Mouse (Mus musculus) neural tube, embryonic 13.5 days (tissue): Measurements from ENCODE around the gene Itgb2. TPM values are rescaled to one million over a fixed set of nuclear protein-coding genes. Genes with fewer than 3 reads are reported as not detected.
A peak's percentile ranks its signal among the peaks of the same experiment; 100 is the strongest.

Source experiments
- ATAC-seq: fragments of 200-750 bp; cut with Nextera tagmentation; 2 replicates; pipeline ENCODE4 v1.8.0; 2017; ENCODE audit warnings: low read depth, mild to moderate bottlenecking, moderate TSS enrichment, moderate library complexity
- H3K27ac ChIP-seq: fragments of 300-500 bp; sonication (generic); replicated peaks from 2 replicates; pipeline ENCODE4 v1.5.1; 2015; ENCODE audit warnings: moderate library complexity, mild to moderate bottlenecking, inconsistent platforms
- H3K27me3 ChIP-seq: fragments of 300-500 bp; sonication (generic); 2 replicates; pipeline ENCODE4 v1.6.1; 2015; ENCODE audit warnings: mild to moderate bottlenecking, inconsistent platforms
- H3K36me3 ChIP-seq: fragments of 300-500 bp; sonication (generic); 2 replicates; pipeline ENCODE4 v1.6.1; 2015; ENCODE audit warnings: mild to moderate bottlenecking, inconsistent platforms
- H3K4me1 ChIP-seq: fragments of 300-500 bp; sonication (generic); replicated peaks from 2 replicates; pipeline ENCODE4 v1.6.1; 2015; ENCODE audit warnings: inconsistent platforms
- H3K4me2 ChIP-seq: fragments of 300-500 bp; sonication (generic); 2 replicates; pipeline ENCODE4 v1.6.1; 2015; ENCODE audit warnings: inconsistent platforms, mild to moderate bottlenecking, moderate library complexity
- H3K4me3 ChIP-seq: fragments of 300-500 bp; sonication (generic); 2 replicates; pipeline ENCODE4 v1.5.1; 2015; ENCODE audit warnings: mild to moderate bottlenecking, inconsistent platforms
- H3K9ac ChIP-seq: fragments of 300-500 bp; sonication (generic); 2 replicates; pipeline ENCODE4 v1.6.1; 2015; ENCODE audit warnings: moderate library complexity, mild to moderate bottlenecking, inconsistent platforms
- H3K9me3 ChIP-seq: fragments of 300-500 bp; sonication (generic); 2 replicates; pipeline ENCODE4 v1.6.1; 2016; ENCODE audit warnings: inconsistent platforms
- WGBS: fragments of 180-500 bp; shearing (Covaris S2); methylation state at CpG from one replicate; pipeline ENCODE4 v1.1.7; 2015; 5-methylcytosine and 5-hydroxymethylcytosine counted together
- polyA plus RNA-seq: library from polyadenylated mRNA; unstranded; fragments of >200 nt; fragmentation: Nextera tagmentation; extraction: Ambion mirVana; gene quantifications from 2 replicates; pipeline ENCODE4 v1.2.1, GENCODE M21; 2015

The Itgb2 gene
- polyA plus RNA-seq, 1 experiment from 2014 or later, result 1.0 TPM

DNA sequence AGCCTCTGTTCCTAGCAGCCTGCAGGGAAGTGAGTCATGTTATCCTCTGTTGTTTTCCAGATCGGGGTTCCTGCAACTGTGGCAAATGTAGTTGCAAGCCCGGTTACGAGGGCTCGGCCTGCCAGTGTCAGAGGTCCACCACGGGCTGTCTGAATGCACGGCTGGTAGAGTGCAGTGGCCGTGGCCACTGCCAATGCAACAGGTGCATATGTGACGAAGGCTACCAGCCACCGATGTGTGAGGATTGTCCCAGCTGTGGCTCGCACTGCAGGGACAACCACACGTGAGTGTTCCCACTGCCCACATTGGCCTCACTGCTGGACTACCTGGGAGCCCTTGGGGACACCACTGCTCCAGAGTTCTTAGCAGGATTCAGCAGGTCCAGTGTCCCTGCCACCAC lies 30.0 kb downstream of the Itgb2 start:
- H3K27me3 ChIP-seq, result no peaks in the 10 kb centered on the region
- no peak overlapping the region for H3K4me3 ChIP-seq
- no peak overlapping the region for H3K9ac ChIP-seq
- 93% methylated on average over 11 of the region's 11 CpGs for WGBS
- no peak overlapping the region for H3K4me2 ChIP-seq
- ATAC-seq, result no peak
- H3K27ac ChIP-seq, result no peak overlapping the region
- H3K4me1 ChIP-seq, result no peaks in the 10 kb centered on the region
- no peaks in the 10 kb centered on the region for H3K36me3 ChIP-seq
- H3K9me3 ChIP-seq, result no peaks in the 10 kb centered on the region

DNA sequence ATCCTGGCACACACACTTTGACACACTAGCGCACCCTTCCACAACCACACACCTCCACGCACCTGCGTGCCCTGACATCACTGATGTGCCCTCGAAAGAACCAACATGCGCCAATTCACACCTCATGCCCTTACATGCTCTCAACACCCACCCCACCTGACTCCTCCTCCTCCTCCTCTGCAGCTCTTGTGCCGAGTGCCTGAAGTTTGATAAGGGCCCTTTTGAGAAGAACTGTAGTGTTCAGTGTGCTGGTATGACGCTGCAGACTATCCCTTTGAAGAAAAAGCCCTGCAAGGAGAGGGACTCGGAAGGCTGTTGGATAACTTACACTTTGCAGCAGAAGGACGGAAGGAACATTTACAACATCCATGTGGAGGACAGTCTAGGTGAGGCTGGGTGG lies 30.8 kb downstream of the Itgb2 start:
- Histone ChIP-seq H3K9me3 (no peaks in the 10 kb centered on the region), H3K4me2 (no peak overlapping the region), H3K36me3 (no peaks in the 10 kb centered on the region), H3K4me1 (no peaks in the 10 kb centered on the region), H3K9ac (no peak overlapping the region), H3K4me3 (no peak overlapping the region), H3K27ac (no peak overlapping the region), H3K27me3 (no peaks in the 10 kb centered on the region)
- 88% methylated on average over 9 of the region's 9 CpGs for WGBS
- no peak for ATAC-seq

DNA sequence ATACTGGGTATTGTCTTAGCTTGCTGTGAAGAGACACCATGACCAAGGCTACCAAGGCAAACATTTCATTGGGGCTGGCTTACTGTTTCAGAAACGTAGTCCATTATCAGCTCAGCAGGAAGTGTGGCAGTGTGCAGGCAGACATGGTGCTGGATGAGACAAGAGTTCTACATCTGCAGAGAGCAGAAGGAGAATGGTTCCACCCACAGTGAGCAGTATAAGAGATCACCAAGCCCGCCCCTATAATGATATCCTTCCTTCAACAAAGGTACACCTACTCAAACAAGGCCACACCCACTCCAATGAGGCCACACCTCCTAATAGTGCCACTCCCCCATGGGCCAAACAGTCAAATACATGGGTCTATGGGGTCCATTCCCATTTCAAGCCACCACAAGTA lies 31.5 kb downstream of the Itgb2 start:
- no peak overlapping the region for H3K27ac ChIP-seq
- H3K4me1 ChIP-seq, result no peaks in the 10 kb centered on the region
- no peaks in the 10 kb centered on the region for H3K9me3 ChIP-seq
- no peak overlapping the region for H3K4me2 ChIP-seq
- ATAC-seq, result no peak
- H3K36me3 ChIP-seq, result no peaks in the 10 kb centered on the region
- H3K9ac ChIP-seq, result no peak overlapping the region
- WGBS, result 61% methylated on average over 2 of the region's 2 CpGs
- no peak overlapping the region for H3K4me3 ChIP-seq
- no peaks in the 10 kb centered on the region for H3K27me3 ChIP-seq

DNA sequence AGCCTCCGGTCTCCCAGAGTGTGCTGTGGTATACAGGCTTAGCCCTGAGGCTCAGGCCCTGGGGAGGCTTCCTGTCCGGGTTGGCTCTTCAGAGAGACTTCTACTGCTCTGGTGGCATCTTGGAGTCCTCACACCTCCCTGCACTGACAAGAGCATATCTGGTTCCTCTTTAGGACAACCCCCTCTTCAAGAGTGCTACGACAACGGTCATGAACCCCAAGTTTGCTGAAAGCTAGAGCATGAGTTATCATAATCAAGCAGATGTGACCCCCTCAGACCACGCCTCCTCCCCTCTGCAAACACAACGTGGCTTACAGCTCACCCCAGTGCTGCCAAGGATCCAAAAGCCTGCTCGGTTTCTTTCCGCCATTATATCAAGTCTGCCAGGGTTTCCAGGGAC lies 35.0 kb downstream of the Itgb2 start:
- Histone ChIP-seq H3K27me3 (no peaks in the 10 kb centered on the region), H3K9ac (no peak overlapping the region), H3K4me3 (no peak overlapping the region), H3K27ac (no peak overlapping the region), H3K4me1 (no peaks in the 10 kb centered on the region), H3K36me3 (no peaks in the 10 kb centered on the region), H3K4me2 (no peak overlapping the region), H3K9me3 (no peaks in the 10 kb centered on the region)
- 88% methylated on average over 8 of the region's 8 CpGs for WGBS
- ATAC-seq, result no peak

DNA sequence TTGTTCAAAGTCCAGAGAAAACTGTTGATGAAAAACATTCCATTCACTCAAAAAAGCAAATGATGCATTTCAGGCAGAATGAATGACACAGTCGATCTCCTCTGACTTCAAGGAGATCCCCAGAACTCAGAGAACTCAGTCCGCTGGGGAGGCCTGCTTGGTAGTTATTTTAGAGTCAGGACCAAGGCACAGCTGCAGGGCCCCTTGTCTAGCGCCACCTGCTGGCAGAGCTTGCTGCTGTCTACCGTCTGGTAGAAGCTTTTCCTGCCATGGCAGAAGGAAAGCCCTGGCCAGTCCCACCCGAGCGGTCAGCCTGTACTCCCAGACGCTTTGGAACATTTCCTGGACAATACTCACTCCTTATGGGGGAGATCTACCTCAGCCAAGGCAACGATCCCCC lies 36.6 kb downstream of the Itgb2 start:
- Histone ChIP-seq H3K27me3 (no peaks in the 10 kb centered on the region), H3K4me3 (no peak overlapping the region), H3K9ac (no peak overlapping the region), H3K9me3 (no peaks in the 10 kb centered on the region), H3K36me3 (no peaks in the 10 kb centered on the region), H3K4me1 (no peaks in the 10 kb centered on the region), H3K27ac (no peak overlapping the region), H3K4me2 (no peak overlapping the region)
- WGBS, result 40% methylated on average over 8 of the region's 8 CpGs
- no peak for ATAC-seq

DNA sequence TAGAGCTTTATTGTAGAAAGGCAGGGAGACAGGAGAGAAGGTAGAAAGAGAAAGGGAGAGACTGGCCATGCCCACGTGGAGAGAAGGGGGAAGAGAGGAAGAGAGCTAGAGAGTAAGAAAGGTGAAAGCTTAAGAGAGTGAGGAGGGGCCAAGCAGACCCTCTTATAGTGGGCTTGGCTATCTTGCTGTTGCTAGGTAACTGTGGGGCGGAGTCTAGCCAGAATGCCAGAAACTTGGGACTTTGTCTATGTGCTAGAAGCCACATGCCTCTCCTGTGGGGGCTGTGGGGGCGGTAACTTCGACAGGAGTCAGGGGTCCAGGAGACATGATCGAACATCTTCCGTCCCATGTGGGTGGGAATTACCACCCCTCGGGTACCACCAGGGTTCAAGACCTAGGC lies 39.4 kb downstream of the Itgb2 start:
- Histone ChIP-seq H3K36me3 (no peaks in the 10 kb centered on the region), H3K9me3 (no peaks in the 10 kb centered on the region), H3K4me1 (no peaks in the 10 kb centered on the region), H3K9ac (no peak overlapping the region), H3K27ac (no peak overlapping the region), H3K27me3 (no peaks in the 10 kb centered on the region; the same call in 1 of the 2 replicates), H3K4me2 (no peak overlapping the region), H3K4me3 (no peak overlapping the region)
- ATAC-seq, result no peak
- 33% methylated on average over 7 of the region's 7 CpGs for WGBS

DNA sequence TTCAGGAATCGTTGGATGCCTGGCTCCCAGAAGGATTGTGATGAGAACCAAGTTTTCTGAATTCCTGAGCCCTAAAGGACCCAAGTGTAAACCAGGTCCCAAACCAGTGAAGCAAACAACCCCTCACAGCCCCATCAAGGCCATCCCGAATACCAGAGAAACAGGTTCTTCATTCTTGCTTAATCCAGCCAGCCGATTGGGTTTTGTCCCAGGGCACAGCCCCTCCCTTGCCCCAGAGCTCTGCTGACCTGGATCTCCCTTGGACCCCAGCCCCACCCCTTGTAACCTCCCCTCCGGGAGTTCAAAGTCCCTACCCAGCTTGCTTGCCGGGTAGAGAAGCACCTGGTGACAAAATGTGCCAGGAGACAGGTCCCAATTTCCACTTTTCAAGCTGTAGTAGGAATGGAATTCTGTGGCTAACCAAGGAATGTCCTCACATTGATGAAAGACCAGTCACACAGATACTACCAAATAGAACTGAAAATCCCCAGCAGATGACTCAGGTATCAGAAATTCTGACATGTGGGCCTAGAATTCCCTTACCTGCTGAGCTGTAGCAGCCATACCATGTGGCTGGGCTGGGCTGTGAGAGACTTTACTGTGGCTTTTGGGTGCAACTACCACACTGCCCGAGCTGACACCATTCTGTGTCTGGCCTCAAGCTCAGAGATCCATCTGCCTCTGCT lies 40.1 kb downstream of the Itgb2 start:
- Histone ChIP-seq H3K9ac (no peak overlapping the region), H3K4me3 (no peak overlapping the region), H3K27me3 (no peaks in the 10 kb centered on the region; the same call in 1 of the 2 replicates), H3K9me3 (no peaks in the 10 kb centered on the region), H3K36me3 (no peaks in the 10 kb centered on the region), H3K4me2 (no peak overlapping the region), H3K27ac (no peak overlapping the region), H3K4me1 (no peaks in the 10 kb centered on the region)
- no peak for ATAC-seq
- WGBS, result 53% methylated on average over 6 of the region's 6 CpGs

DNA sequence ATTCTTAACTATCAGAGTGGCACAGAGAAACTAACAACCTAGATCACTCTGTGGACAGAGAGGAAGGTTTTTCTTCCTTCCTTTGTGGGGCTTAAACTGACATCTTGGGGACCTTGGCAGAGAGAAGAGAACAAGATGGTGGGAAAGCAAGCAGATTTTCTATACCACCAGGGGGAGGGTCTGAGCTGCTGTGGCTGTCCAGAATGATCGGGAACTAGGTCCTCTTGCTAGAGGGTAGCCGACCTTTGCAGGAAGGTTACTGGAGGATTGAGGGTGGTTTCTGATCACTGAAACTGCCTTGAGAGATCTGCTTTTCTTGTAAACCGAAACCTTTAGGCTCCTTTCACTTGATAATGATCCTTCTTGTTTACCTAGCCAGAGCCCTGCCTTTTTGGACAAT lies 42.2 kb downstream of the Itgb2 start:
- H3K36me3 ChIP-seq, result no peaks in the 10 kb centered on the region
- no peaks in the 10 kb centered on the region for H3K4me1 ChIP-seq
- no peak for ATAC-seq
- H3K4me2 ChIP-seq, result no peak overlapping the region
- H3K27ac ChIP-seq, result no peak overlapping the region
- 34% methylated on average over 3 of the region's 3 CpGs for WGBS
- H3K9me3 ChIP-seq, result no peaks in the 10 kb centered on the region
- H3K4me3 ChIP-seq, result no peak overlapping the region
- no peak overlapping the region for H3K9ac ChIP-seq
- H3K27me3 ChIP-seq, result no peaks in the 10 kb centered on the region; the same call in 1 of the 2 replicates

DNA sequence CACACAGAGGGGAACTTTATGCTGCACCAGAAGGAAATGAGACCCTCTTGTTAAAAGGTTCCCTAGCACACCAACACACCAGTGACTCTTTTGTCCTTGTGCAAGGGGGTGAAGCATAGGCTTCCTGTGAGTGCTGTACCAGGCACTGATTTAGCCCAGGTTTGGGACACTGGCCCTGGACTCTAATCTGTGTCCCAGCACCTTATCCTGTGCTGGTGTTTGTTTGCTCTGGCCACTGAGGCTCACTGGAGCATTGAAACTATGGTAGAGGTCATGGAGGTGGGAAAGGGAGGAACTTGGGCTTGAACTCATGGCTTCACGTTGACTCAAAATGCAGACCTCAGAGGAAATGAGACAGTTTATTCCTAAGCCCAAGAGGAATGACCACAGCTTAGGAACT lies 43.1 kb downstream of the Itgb2 start:
- H3K9me3 ChIP-seq, result no peaks in the 10 kb centered on the region
- ATAC-seq, result no peak
- H3K9ac ChIP-seq, result no peak overlapping the region
- H3K36me3 ChIP-seq, result no peaks in the 10 kb centered on the region
- H3K27ac ChIP-seq, result no peak overlapping the region
- H3K27me3 ChIP-seq, result no peaks in the 10 kb centered on the region; the same call in 1 of the 2 replicates
- 80% methylated on average over 1 of the region's 1 CpGs for whole genome bisulfite sequencing
- no peaks in the 10 kb centered on the region for H3K4me1 ChIP-seq
- H3K4me2 ChIP-seq, result no peak overlapping the region
- H3K4me3 ChIP-seq, result no peak overlapping the region

DNA sequence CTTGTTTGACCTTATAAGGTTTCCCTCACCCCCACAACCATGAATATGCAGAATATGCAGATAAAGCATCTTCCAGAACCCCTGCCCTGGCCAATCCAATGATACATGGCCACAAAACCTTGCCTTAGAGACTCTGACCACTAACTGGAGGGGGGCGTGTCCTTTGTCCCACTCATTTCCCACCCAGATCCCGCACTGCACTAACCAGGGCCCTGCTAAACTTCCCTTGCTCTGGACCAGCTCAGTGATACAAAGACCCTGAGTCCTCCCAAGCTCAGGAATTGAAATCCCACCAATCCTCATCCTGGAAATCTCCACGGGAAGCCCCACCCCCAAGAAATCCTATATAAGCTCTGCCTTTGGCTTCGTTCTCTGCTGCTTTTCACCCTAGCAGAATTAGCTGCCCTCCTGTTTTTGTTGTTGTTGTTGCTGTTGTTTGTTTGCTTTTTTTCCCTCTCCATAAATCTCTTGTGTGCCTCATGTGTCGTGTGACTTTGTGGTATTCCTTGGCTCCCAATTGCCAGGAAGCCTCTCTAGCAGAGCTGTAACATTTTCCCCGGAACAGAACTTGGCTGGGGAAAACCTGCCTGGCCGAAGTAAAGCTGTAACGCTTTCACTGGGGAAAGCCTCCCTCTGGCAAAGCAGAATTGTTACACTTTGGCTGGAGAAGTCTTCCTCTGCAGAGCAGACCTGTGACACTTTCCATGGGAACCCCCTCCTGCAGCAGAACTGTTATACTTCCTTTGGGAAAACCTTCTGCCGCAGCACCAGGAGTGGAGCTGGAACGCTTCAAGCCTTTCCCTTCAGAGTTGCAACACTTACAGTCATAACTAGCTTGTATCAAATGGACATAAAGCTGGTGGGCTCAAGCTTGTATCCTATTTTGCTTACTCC lies 50.2 kb downstream of the Itgb2 start:
- whole genome bisulfite sequencing, result 63% methylated on average over 10 of the region's 10 CpGs
- H3K9ac ChIP-seq, result no peak overlapping the region

DNA sequence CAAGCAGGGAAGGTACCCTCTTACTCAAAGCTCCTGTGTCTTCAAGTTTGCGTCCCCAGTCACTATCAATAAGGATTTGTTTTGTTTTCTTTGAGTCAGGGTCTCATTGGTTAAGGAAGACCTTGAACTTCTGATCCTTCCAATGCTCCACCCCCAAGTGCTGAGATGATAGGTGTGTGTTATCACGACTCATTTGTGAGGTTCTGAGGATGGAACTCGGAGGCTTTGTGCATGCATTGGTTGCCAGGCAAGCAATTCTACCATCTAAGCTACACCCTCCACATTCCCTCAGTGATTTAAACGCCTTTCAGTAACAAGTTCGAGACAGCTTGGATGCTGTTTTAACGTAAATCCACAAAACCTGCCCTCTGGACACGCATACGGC lies 51.0 kb downstream of the Itgb2 start:
- H3K4me1 ChIP-seq, result peaks cover 28% of the 10 kb centered on the region
- no peaks in the 10 kb centered on the region for H3K27me3 ChIP-seq
- no peaks in the 10 kb centered on the region for H3K9me3 ChIP-seq
- ATAC-seq, result peak; percentile 52
- peaks cover 6% of the 10 kb centered on the region; the same call in 1 of the 2 replicates for H3K36me3 ChIP-seq
- 11% methylated on average over 8 of the region's 8 CpGs for WGBS
- peak overlapping the region; percentile 93 for H3K4me3 ChIP-seq
- H3K27ac ChIP-seq, result peak overlapping the region; percentile 91
- H3K9ac ChIP-seq, result peak overlapping the region; percentile 93
- H3K4me2 ChIP-seq, result peak overlapping the region; percentile 93

More for the DNA sequence above, 50.2 kb downstream of the Itgb2 start:
- ATAC-seq, result no peak
- Histone ChIP-seq H3K9me3 (no peaks in the 10 kb centered on the region), H3K27ac (no peak overlapping the region), H3K4me3 (no peak overlapping the region), H3K4me1 (peaks cover 26% of the 10 kb centered on the region), H3K4me2 (no peak overlapping the region), H3K36me3 (0 out of 2 replicates have a peak, but pooled peaks cover 3% of the 10 kb centered on the region), H3K27me3 (no peaks in the 10 kb centered on the region)

DNA sequence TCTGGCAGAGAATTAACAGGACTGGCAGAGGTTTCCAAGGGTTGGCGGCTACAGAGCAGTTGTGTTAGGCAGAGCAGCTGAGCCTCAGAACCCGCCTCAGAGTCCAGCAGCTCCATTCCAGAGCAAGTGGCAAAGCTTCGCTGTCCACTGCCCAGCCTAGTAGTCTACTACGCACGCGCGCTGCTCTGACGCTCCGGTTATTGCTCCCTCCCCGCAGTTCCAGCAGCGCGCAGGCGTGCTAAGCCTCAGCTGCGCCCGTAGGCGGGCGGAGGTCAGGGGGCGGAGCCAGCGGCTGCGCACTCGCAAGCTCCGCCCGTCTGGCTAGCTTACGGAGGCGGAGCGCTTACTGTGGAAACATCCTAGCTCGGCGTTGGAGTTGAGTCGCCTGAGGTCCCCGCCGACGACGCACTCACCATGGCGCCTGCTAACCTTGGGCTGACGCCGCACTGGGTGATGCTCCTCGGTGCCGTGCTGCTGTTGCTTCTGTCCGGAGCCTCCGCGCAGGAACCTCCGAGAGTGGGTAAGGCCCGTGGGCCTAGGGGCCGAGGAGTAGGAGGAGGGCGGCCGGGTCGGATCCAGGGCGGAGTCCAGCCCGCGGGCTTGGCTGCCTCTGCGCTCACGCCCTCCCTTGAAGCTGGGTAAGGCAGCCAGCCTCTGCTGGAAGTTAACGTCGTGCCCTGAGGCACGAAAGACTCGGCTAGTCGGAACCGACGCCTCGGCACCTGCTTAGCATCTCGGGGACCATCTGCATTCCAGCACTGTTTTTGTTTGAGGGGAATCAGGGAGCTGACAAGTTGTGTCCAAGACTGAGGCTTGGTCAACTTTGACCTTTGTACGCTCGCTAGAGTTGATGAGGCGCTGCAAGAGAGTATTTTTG lies 51.6 kb downstream of the Itgb2 start, which contains the start of gene Pttg1ip:
Gene Pttg1ip, plus strand, starts transcription at position 313 of the 877 bp plus-strand sequence.
- Histone ChIP-seq H3K36me3 (peaks cover 6% of the 10 kb centered on the region; the same call in 1 of the 2 replicates), H3K4me3 (peak within 1 kb of the TSS; percentile 93), H3K4me1 (peaks cover 33% of the 10 kb centered on the region), H3K27me3 (no peaks in the 10 kb centered on the region), H3K9ac (peak within 1 kb of the TSS; percentile 93), H3K9me3 (no peaks in the 10 kb centered on the region), H3K27ac (peak within 1 kb of the TSS; percentile 91), H3K4me2 (peak within 1 kb of the TSS; percentile 93)
- peak; percentile 97 for ATAC-seq
- WGBS, result under 1% methylated on average over 64 of the region's 64 CpGs
